Mouse (Mus musculus): Measurements from ENCODE around the gene Pex1. TPM values are rescaled to one million over a fixed set of nuclear protein-coding genes. Genes with fewer than 3 reads are reported as not detected.

The Pex1 gene
- polyA plus RNA-seq, 1 experiment from 2014 or later: 12.4 TPM

- ATAC-seq (ENCODE audit: insufficient read depth): no peak
- H3K36me3 ChIP-seq (ENCODE audit: insufficient read depth): peaks cover 50% of the 10 kb centered on the region
- 91% methylated on average over 6 of the region's 6 CpGs for WGBS
These were observed 48.8 kb downstream of the Pex1 start for GRCm38 (mm10) chr5:3644621-3645020.

GRCm38 (mm10) chr5:3645326-3645725 is 49.5 kb downstream of the Pex1 start:
- H3K27me3 ChIP-seq (ENCODE audit: insufficient read depth, low read length): no peaks in the 10 kb centered on the region
- no peaks in the 10 kb centered on the region for H3K4me1 ChIP-seq (ENCODE audit: insufficient read depth)
- H3K4me3 ChIP-seq (ENCODE audit: low read depth, low read length): no peak overlapping the region; the same call in 1 of the 2 replicates
- ATAC-seq (ENCODE audit: insufficient read depth) (no peak), DNase-seq (no peak)
- no peak overlapping the region for H3K27ac ChIP-seq (ENCODE audit: low read depth)
- H3K9ac ChIP-seq: 0 out of 2 replicates have a peak overlapping the region, but pooled peaks have one; percentile 20
- 79% methylated on average over 6 of the region's 6 CpGs for WGBS
- no peaks in the 10 kb centered on the region for H3K9me3 ChIP-seq (ENCODE audit: low read depth, low read length)
- 0 out of 2 replicates have a peak overlapping the region, but pooled peaks have one; percentile 2 for H3K4me2 ChIP-seq
- TF ChIP-seq CTCF (IDR thresholded peaks at IDR 0.05; ENCODE audit: low read depth): no peak
- H3K36me3 ChIP-seq (ENCODE audit: insufficient read depth): peaks cover 46% of the 10 kb centered on the region

More at GRCm38 (mm10) chr5:3644621-3645020, 48.8 kb downstream of the Pex1 start:
- Histone ChIP-seq H3K9me3 (ENCODE audit: low read depth, low read length) (no peaks in the 10 kb centered on the region), H3K4me3 (ENCODE audit: low read depth, low read length) (no peak overlapping the region), H3K27me3 (ENCODE audit: insufficient read depth, low read length) (no peaks in the 10 kb centered on the region), H3K4me1 (ENCODE audit: insufficient read depth) (no peaks in the 10 kb centered on the region), H3K4me2 (no peak overlapping the region), H3K27ac (ENCODE audit: low read depth) (no peak overlapping the region), H3K9ac (no peak overlapping the region)
- DNase-seq: no peak
- TF ChIP-seq CTCF (IDR thresholded peaks at IDR 0.05; ENCODE audit: low read depth): no peak

- peaks cover 35% of the 10 kb centered on the region for H3K36me3 ChIP-seq (ENCODE audit: insufficient read depth)
- peak overlapping the region; percentile 96 for H3K4me3 ChIP-seq (ENCODE audit: low read depth, low read length)
- no peaks in the 10 kb centered on the region for H3K27me3 ChIP-seq (ENCODE audit: insufficient read depth, low read length)
- no peak for ATAC-seq (ENCODE audit: insufficient read depth)
- no peak overlapping the region for H3K27ac ChIP-seq (ENCODE audit: low read depth)
- peak overlapping the region; percentile 79 for H3K4me2 ChIP-seq
- no peak for TF ChIP-seq CTCF (IDR thresholded peaks at IDR 0.05; ENCODE audit: low read depth)
- peak overlapping the region; percentile 88 for H3K9ac ChIP-seq
- no peak for DNase-seq
- no peaks in the 10 kb centered on the region for H3K9me3 ChIP-seq (ENCODE audit: low read depth, low read length)
- 19% methylated on average over 6 of the region's 6 CpGs for WGBS
- no peaks in the 10 kb centered on the region for H3K4me1 ChIP-seq (ENCODE audit: insufficient read depth)
These were observed 50.7 kb downstream of the Pex1 start for GRCm38 (mm10) chr5:3646539-3646938.

GRCm38 (mm10) chr5:3646991-3647707 is 51.3 kb downstream of the Pex1 start:
- peak overlapping the region; percentile 96 for H3K4me3 ChIP-seq (ENCODE audit: low read depth, low read length)
- DNase-seq (peak; percentile 79), ATAC-seq (ENCODE audit: insufficient read depth) (peak; percentile 56)
- TF ChIP-seq CTCF (IDR thresholded peaks at IDR 0.05; ENCODE audit: low read depth): peak; percentile 61
- H3K4me2 ChIP-seq: peak overlapping the region; percentile 79
- peak overlapping the region; percentile 88 for H3K9ac ChIP-seq
- H3K36me3 ChIP-seq (ENCODE audit: insufficient read depth): peaks cover 29% of the 10 kb centered on the region
- H3K27ac ChIP-seq (ENCODE audit: low read depth): peak overlapping the region; percentile 95
- 0% methylated on average over 35 of the region's 60 CpGs for WGBS
- H3K27me3 ChIP-seq (ENCODE audit: insufficient read depth, low read length): no peaks in the 10 kb centered on the region
- H3K9me3 ChIP-seq (ENCODE audit: low read depth, low read length): no peaks in the 10 kb centered on the region
- no peaks in the 10 kb centered on the region for H3K4me1 ChIP-seq (ENCODE audit: insufficient read depth)

- H3K4me3 ChIP-seq (ENCODE audit: low read depth, low read length): peak overlapping the region; percentile 96
- H3K4me2 ChIP-seq: peak overlapping the region; percentile 79
- DNase-seq (peak; percentile 95), ATAC-seq (ENCODE audit: insufficient read depth) (peak; percentile 96)
- H3K36me3 ChIP-seq (ENCODE audit: insufficient read depth): peaks cover 25% of the 10 kb centered on the region
- H3K9ac ChIP-seq: peak overlapping the region; percentile 88
- WGBS: under 1% methylated on average over 32 of the region's 46 CpGs
- TF ChIP-seq CTCF (IDR thresholded peaks at IDR 0.05; ENCODE audit: low read depth): peak; percentile 30; the same call in 1 of the 2 replicates
- no peaks in the 10 kb centered on the region for H3K9me3 ChIP-seq (ENCODE audit: low read depth, low read length)
- H3K27ac ChIP-seq (ENCODE audit: low read depth): peak overlapping the region; percentile 95
- no peaks in the 10 kb centered on the region for H3K27me3 ChIP-seq (ENCODE audit: insufficient read depth, low read length)
- no peaks in the 10 kb centered on the region for H3K4me1 ChIP-seq (ENCODE audit: insufficient read depth)
These were observed 51.8 kb downstream of the Pex1 start for GRCm38 (mm10) chr5:3647708-3648121.

GRCm38 (mm10) chr5:3648206-3648848 is 52.5 kb downstream of the Pex1 start:
- Histone ChIP-seq H3K4me3 (ENCODE audit: low read depth, low read length) (peak overlapping the region; percentile 96; the same call in 1 of the 2 replicates), H3K27me3 (ENCODE audit: insufficient read depth, low read length) (no peaks in the 10 kb centered on the region), H3K36me3 (ENCODE audit: insufficient read depth) (peaks cover 20% of the 10 kb centered on the region), H3K4me1 (ENCODE audit: insufficient read depth) (no peaks in the 10 kb centered on the region), H3K9ac (no peak overlapping the region), H3K4me2 (peak overlapping the region; percentile 79), H3K9me3 (ENCODE audit: low read depth, low read length) (no peaks in the 10 kb centered on the region), H3K27ac (ENCODE audit: low read depth) (no peak overlapping the region; the same call in 1 of the 2 replicates)
- DNase-seq (no peak), ATAC-seq (ENCODE audit: insufficient read depth) (peak; percentile 36; the same call in 1 of the 2 replicates)
- 46% methylated on average over 4 of the region's 4 CpGs for WGBS
- TF ChIP-seq CTCF (IDR thresholded peaks at IDR 0.05; ENCODE audit: low read depth): no peak

- H3K4me3 ChIP-seq (ENCODE audit: low read depth, low read length): no peak overlapping the region
- 75% methylated on average over 4 of the region's 4 CpGs for WGBS
- H3K36me3 ChIP-seq (ENCODE audit: insufficient read depth): peaks cover 16% of the 10 kb centered on the region
- no peaks in the 10 kb centered on the region for H3K4me1 ChIP-seq (ENCODE audit: insufficient read depth)
- H3K4me2 ChIP-seq: no peak overlapping the region
- H3K27ac ChIP-seq (ENCODE audit: low read depth): no peak overlapping the region
- no peak for ATAC-seq (ENCODE audit: insufficient read depth)
- H3K9ac ChIP-seq: no peak overlapping the region
- TF ChIP-seq CTCF (IDR thresholded peaks at IDR 0.05; ENCODE audit: low read depth): no peak
- H3K9me3 ChIP-seq (ENCODE audit: low read depth, low read length): no peaks in the 10 kb centered on the region
- no peak for DNase-seq
- H3K27me3 ChIP-seq (ENCODE audit: insufficient read depth, low read length): no peaks in the 10 kb centered on the region
These were observed 53.0 kb downstream of the Pex1 start for GRCm38 (mm10) chr5:3648849-3649210.

All from lung, embryonic 14.5 days (tissue).